Mouse (Mus musculus) hindbrain, embryonic 12.5 days (tissue): ENCODE measurements around the gene Peli1. TPM values are rescaled to one million over a fixed set of nuclear protein-coding genes. Genes with fewer than 3 reads are reported as not detected.

ENCODE experiments used
- ATAC-seq: fragments of 200-750 bp; cut with Nextera tagmentation; 2 replicates; pipeline ENCODE4 v1.8.0; 2017; ENCODE audit warnings: moderate TSS enrichment; ENCODE audit not compliant: low FRiP score
- H3K27ac ChIP-seq: fragments of 300-500 bp; sonication (generic); 2 replicates; pipeline ENCODE4 v1.5.1; 2016; ENCODE audit warnings: mild to moderate bottlenecking
- H3K27me3 ChIP-seq: fragments of 300-500 bp; sonication (generic); 2 replicates; pipeline ENCODE4 v1.6.1; 2016; ENCODE audit warnings: mild to moderate bottlenecking
- H3K36me3 ChIP-seq: fragments of 300-500 bp; sonication (generic); 2 replicates; pipeline ENCODE4 v1.6.1; 2016; ENCODE audit warnings: mild to moderate bottlenecking
- H3K4me1 ChIP-seq: fragments of 300-500 bp; sonication (generic); 2 replicates; pipeline ENCODE4 v1.6.1; 2016
- H3K4me2 ChIP-seq: fragments of 300-500 bp; sonication (generic); replicated peaks from 2 replicates; pipeline ENCODE4 v1.6.1; 2016; ENCODE audit warnings: mild to moderate bottlenecking
- H3K4me3 ChIP-seq: fragments of 300-500 bp; sonication (generic); 2 replicates; pipeline ENCODE4 v1.5.1; 2016; ENCODE audit warnings: mild to moderate bottlenecking
- H3K9ac ChIP-seq: fragments of 300-500 bp; sonication (generic); 2 replicates; pipeline ENCODE4 v1.6.1; 2016; ENCODE audit warnings: mild to moderate bottlenecking, moderate library complexity
- H3K9me3 ChIP-seq: fragments of 300-500 bp; sonication (generic); replicated peaks from 2 replicates; pipeline ENCODE4 v1.6.1; 2016; ENCODE audit warnings: mild to moderate bottlenecking
- WGBS: fragments of 180-500 bp; shearing (Covaris S2); methylation state at CpG from one replicate; pipeline ENCODE4 v1.1.7; 2016; 5-methylcytosine and 5-hydroxymethylcytosine counted together
- polyA plus RNA-seq: library from polyadenylated mRNA; unstranded; fragments of >200 nt; fragmentation: Nextera tagmentation; extraction: Ambion mirVana; gene quantifications from 2 replicates; pipeline ENCODE4 v1.2.1, GENCODE M21; 2016

Peli1 gene
- polyA plus RNA-seq, 1 experiment from 2014 or later = 102 TPM

GRCm38 (mm10) chr11:21122399-21122798 lies 31.3 kb downstream of the Peli1 start:
- Histone ChIP-seq H3K9me3 (no peaks in the 10 kb centered on the region), H3K36me3 (no peaks in the 10 kb centered on the region), H3K27me3 (no peaks in the 10 kb centered on the region), H3K4me3 (no peak overlapping the region), H3K9ac (no peak overlapping the region), H3K4me1 (no peaks in the 10 kb centered on the region), H3K27ac (no peak overlapping the region), H3K4me2 (no peak overlapping the region)
- 82% methylated on average over 2 of the region's 2 CpGs for WGBS
- no peak for ATAC-seq

GRCm38 (mm10) chr11:21131692-21132091 lies 40.6 kb downstream of the Peli1 start:
- WGBS = 96% methylated on average over 2 of the region's 2 CpGs
- H3K27me3 ChIP-seq = no peaks in the 10 kb centered on the region
- H3K36me3 ChIP-seq = peaks cover 5% of the 10 kb centered on the region
- H3K4me1 ChIP-seq = no peaks in the 10 kb centered on the region
- H3K4me3 ChIP-seq = no peak overlapping the region
- no peak overlapping the region for H3K27ac ChIP-seq
- H3K9ac ChIP-seq = no peak overlapping the region
- peaks cover 13% of the 10 kb centered on the region for H3K9me3 ChIP-seq
- no peak for ATAC-seq
- H3K4me2 ChIP-seq = no peak overlapping the region

GRCm38 (mm10) chr11:21134875-21135451 lies 43.9 kb downstream of the Peli1 start:
- Histone ChIP-seq H3K27ac (no peak overlapping the region), H3K9me3 (no peaks in the 10 kb centered on the region), H3K4me1 (no peaks in the 10 kb centered on the region), H3K4me2 (no peak overlapping the region), H3K9ac (no peak overlapping the region), H3K4me3 (no peak overlapping the region), H3K36me3 (peaks cover 17% of the 10 kb centered on the region), H3K27me3 (no peaks in the 10 kb centered on the region)
- ATAC-seq = no peak
- whole genome bisulfite sequencing = 86% methylated on average over 2 of the region's 2 CpGs

- Histone ChIP-seq H3K4me2 (no peak overlapping the region), H3K9ac (no peak overlapping the region), H3K27ac (no peak overlapping the region), H3K4me3 (no peak overlapping the region), H3K4me1 (no peaks in the 10 kb centered on the region), H3K9me3 (no peaks in the 10 kb centered on the region), H3K27me3 (no peaks in the 10 kb centered on the region), H3K36me3 (peaks cover 42% of the 10 kb centered on the region)
- WGBS = 100% methylated on average over 1 of the region's 1 CpGs
- no peak for ATAC-seq
These were observed 48.4 kb downstream of the Peli1 start for GRCm38 (mm10) chr11:21139453-21139852.

GRCm38 (mm10) chr11:21141242-21141641 lies 50.2 kb downstream of the Peli1 start:
- Histone ChIP-seq H3K4me3 (no peak overlapping the region), H3K36me3 (peaks cover 44% of the 10 kb centered on the region), H3K4me1 (no peaks in the 10 kb centered on the region), H3K27ac (no peak overlapping the region), H3K27me3 (no peaks in the 10 kb centered on the region), H3K4me2 (no peak overlapping the region), H3K9me3 (no peaks in the 10 kb centered on the region), H3K9ac (no peak overlapping the region)
- 93% methylated on average over 7 of the region's 7 CpGs for WGBS
- ATAC-seq = no peak

- Histone ChIP-seq H3K4me3 (no peak overlapping the region), H3K4me1 (no peaks in the 10 kb centered on the region), H3K9ac (no peak overlapping the region), H3K27ac (no peak overlapping the region), H3K36me3 (peaks cover 47% of the 10 kb centered on the region), H3K27me3 (no peaks in the 10 kb centered on the region), H3K4me2 (no peak overlapping the region), H3K9me3 (no peaks in the 10 kb centered on the region)
- 94% methylated on average over 4 of the region's 4 CpGs for WGBS
- ATAC-seq = no peak
These were observed 50.7 kb downstream of the Peli1 start for GRCm38 (mm10) chr11:21141755-21142154.

GRCm38 (mm10) chr11:21149476-21149875 lies 58.4 kb downstream of the Peli1 start:
- no peaks in the 10 kb centered on the region for H3K9me3 ChIP-seq
- ATAC-seq = no peak
- 76% methylated on average over 4 of the region's 4 CpGs for WGBS
- H3K9ac ChIP-seq = no peak overlapping the region
- H3K27ac ChIP-seq = no peak overlapping the region
- no peak overlapping the region for H3K4me3 ChIP-seq
- no peak overlapping the region for H3K4me2 ChIP-seq
- H3K4me1 ChIP-seq = no peaks in the 10 kb centered on the region
- H3K27me3 ChIP-seq = no peaks in the 10 kb centered on the region
- H3K36me3 ChIP-seq = peaks cover 58% of the 10 kb centered on the region

GRCm38 (mm10) chr11:21150316-21150715 lies 59.2 kb downstream of the Peli1 start:
- Histone ChIP-seq H3K4me3 (no peak overlapping the region), H3K4me2 (no peak overlapping the region), H3K9ac (no peak overlapping the region), H3K4me1 (no peaks in the 10 kb centered on the region), H3K27me3 (no peaks in the 10 kb centered on the region), H3K36me3 (peaks cover 59% of the 10 kb centered on the region), H3K27ac (no peak overlapping the region), H3K9me3 (no peaks in the 10 kb centered on the region)
- ATAC-seq = no peak
- 93% methylated on average over 5 of the region's 5 CpGs for WGBS

- Histone ChIP-seq H3K36me3 (peaks cover 49% of the 10 kb centered on the region), H3K27me3 (no peaks in the 10 kb centered on the region), H3K4me2 (no peak overlapping the region), H3K9ac (no peak overlapping the region), H3K9me3 (no peaks in the 10 kb centered on the region), H3K4me3 (no peak overlapping the region), H3K4me1 (no peaks in the 10 kb centered on the region), H3K27ac (no peak overlapping the region)
- ATAC-seq = no peak
- 95% methylated on average over 1 of the region's 1 CpGs for WGBS
These were observed 60.6 kb downstream of the Peli1 start for GRCm38 (mm10) chr11:21151672-21152071.

- Histone ChIP-seq H3K9ac (no peak overlapping the region), H3K36me3 (peaks cover 36% of the 10 kb centered on the region), H3K4me1 (no peaks in the 10 kb centered on the region), H3K27ac (no peak overlapping the region), H3K27me3 (no peaks in the 10 kb centered on the region), H3K4me2 (no peak overlapping the region), H3K4me3 (no peak overlapping the region), H3K9me3 (no peaks in the 10 kb centered on the region)
- WGBS = 85% methylated on average over 4 of the region's 4 CpGs
- no peak for ATAC-seq
These were observed 62.0 kb downstream of the Peli1 start for GRCm38 (mm10) chr11:21153111-21153510.

- Histone ChIP-seq H3K4me1 (no peaks in the 10 kb centered on the region), H3K4me3 (no peak overlapping the region), H3K27ac (no peak overlapping the region), H3K4me2 (no peak overlapping the region), H3K9me3 (no peaks in the 10 kb centered on the region), H3K27me3 (no peaks in the 10 kb centered on the region), H3K9ac (no peak overlapping the region), H3K36me3 (peaks cover 18% of the 10 kb centered on the region)
- WGBS = 76% methylated on average over 4 of the region's 4 CpGs
- ATAC-seq = no peak
These were observed 66.5 kb downstream of the Peli1 start for GRCm38 (mm10) chr11:21157595-21157994.

- ATAC-seq = no peak
- no peaks in the 10 kb centered on the region for H3K36me3 ChIP-seq
- no peak overlapping the region for H3K27ac ChIP-seq
- no peak overlapping the region for H3K4me2 ChIP-seq
- 86% methylated on average over 5 of the region's 5 CpGs for WGBS
- H3K27me3 ChIP-seq = no peaks in the 10 kb centered on the region
- H3K4me3 ChIP-seq = no peak overlapping the region
- peaks cover 15% of the 10 kb centered on the region for H3K4me1 ChIP-seq
- H3K9ac ChIP-seq = no peak overlapping the region
- no peaks in the 10 kb centered on the region for H3K9me3 ChIP-seq
These were observed 71.0 kb downstream of the Peli1 start for GRCm38 (mm10) chr11:21162093-21162492.

GRCm38 (mm10) chr11:21163143-21163542 lies 72.1 kb downstream of the Peli1 start:
- 65% methylated on average over 7 of the region's 7 CpGs for WGBS
- Histone ChIP-seq H3K9me3 (no peaks in the 10 kb centered on the region), H3K4me3 (no peak overlapping the region), H3K4me2 (no peak overlapping the region), H3K27ac (no peak overlapping the region), H3K36me3 (no peaks in the 10 kb centered on the region), H3K9ac (no peak overlapping the region), H3K27me3 (no peaks in the 10 kb centered on the region), H3K4me1 (peaks cover 15% of the 10 kb centered on the region)
- ATAC-seq = no peak
